Mouse (Mus musculus) kidney, adult 8-10 months (tissue): ENCODE measurements at regions not wholly inside any gene's neighbourhood (a gene's known extent, or its start where the extent isn't known, plus 50 kb on each side); places are given as distances from the start of the nearest gene placed in this dataset.
A peak's percentile ranks its signal among the peaks of the same experiment; 100 is the strongest.

Experiments used
- DNase-seq, 2 experiments: peaks; one replicate each; pipeline ENCODE4 v3.0.0; 2022

DNA sequence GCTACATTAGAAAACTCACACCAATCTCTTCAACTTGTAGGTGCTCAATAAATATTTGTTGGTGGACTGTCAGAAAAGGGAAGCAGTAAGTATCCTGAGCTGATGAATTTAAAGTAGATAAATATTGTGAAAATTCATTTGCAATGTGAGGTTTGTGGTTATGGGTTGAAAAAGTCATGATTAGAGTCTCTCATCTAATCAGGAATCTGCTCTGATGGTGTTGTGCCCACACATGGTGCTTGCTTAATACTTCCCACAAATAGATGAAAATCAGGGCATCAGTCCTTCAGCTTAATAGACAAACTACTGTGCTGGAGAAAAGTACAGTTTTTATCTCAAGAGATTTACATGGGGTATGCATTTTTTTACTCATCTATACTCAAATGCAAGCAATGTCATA, 59.9 kb downstream of the S1pr1 start:
- DNase-seq: no peak

- DNase-seq: no peak
Observed at GRCm38 (mm10) chr3:115652236-115652635, 62.6 kb downstream of the S1pr1 start.

GRCm38 (mm10) chr3:115649338-115650117, 65.3 kb downstream of the S1pr1 start:
- no peak for DNase-seq

DNA sequence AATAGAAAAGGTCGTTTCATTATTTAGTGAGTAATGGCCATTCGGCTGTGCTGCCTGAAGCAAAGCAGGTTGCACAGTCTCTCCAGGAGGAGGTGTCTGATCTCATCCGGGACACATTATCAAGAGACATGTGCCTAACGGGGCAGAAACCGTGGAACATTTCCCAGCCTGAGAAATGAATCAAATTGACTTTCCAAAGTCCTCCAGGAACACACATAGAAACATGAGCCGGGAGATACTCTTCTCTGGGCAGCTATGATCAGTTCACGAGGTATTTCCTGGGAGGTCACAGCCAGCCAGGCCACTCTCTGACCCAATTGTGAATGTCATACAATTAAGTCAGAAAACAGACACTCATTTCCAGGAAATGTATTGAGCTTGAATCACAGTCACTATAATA, 67.9 kb downstream of the S1pr1 start:
- DNase-seq: peak in 1 of 2 experiments; percentile 3

DNA sequence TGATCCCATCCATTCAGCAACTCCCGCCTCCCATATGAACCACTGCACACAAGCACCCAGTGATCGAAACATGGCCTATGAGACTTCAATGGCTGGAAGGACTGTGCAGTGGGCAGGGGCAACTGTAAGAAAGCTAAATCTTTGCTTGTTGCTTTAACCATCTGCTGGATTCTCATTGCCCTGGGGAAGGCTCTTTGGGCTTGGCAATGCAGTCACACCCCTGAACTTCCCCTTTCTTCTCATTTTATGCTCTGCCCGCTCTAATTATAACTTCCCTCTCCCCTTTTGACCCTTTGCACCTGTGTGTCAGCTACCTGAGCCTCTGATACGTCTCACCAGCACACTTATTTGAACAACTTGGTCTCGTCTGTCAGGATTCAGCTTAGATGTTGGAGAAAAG, 70.6 kb downstream of the S1pr1 start:
- no peak for DNase-seq

GRCm38 (mm10) chr3:115642846-115643260, 72.0 kb downstream of the S1pr1 start:
- peak; percentile 43 to 71 for DNase-seq

GRCm38 (mm10) chr3:115642001-115642845, 72.6 kb downstream of the S1pr1 start:
- no peak for DNase-seq

GRCm38 (mm10) chr3:115641411-115641810, 73.5 kb downstream of the S1pr1 start:
- DNase-seq: peak; percentile 23 to 27

- peak; percentile 38 to 42 for DNase-seq
Observed at GRCm38 (mm10) chr3:115635487-115635886, 79.4 kb downstream of the S1pr1 start.

DNA sequence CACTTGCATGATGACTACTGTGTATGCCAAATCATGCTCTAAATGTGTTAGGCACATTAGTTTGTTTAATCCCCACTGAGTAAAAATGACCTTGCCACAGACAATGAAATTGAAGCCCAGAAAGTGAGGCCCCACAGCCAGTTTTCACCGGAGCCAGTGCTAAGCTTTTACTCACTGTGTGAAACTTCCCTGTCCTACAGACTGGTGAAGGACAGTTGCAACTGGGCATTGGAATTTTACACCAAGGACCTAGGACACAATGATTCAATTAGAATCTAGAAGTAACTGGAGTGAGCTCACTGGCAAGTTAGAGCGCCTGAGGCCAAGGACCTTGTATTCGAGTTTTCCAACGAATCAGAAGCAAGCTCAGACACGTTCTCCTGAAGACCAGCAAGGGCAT, 79.8 kb downstream of the S1pr1 start:
- no peak for DNase-seq

DNA sequence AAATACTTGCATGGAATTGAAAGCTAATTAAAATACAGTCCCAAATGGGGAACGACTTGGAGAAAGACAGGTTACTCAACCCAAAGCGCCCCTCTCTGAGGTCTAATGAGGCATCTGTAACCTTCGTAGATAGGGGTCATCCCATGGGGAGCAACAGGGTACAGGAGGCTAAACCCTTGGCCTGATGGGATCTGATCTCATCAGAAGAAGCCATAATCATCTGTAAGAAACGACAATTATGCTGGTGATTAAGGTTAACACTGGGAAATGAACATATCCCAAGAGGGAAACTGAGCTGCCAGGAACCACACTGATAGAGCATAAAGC, 82.5 kb downstream of the S1pr1 start:
- DNase-seq: no peak

GRCm38 (mm10) chr3:115631573-115632416, 83.1 kb downstream of the S1pr1 start:
- DNase-seq: no peak

DNA sequence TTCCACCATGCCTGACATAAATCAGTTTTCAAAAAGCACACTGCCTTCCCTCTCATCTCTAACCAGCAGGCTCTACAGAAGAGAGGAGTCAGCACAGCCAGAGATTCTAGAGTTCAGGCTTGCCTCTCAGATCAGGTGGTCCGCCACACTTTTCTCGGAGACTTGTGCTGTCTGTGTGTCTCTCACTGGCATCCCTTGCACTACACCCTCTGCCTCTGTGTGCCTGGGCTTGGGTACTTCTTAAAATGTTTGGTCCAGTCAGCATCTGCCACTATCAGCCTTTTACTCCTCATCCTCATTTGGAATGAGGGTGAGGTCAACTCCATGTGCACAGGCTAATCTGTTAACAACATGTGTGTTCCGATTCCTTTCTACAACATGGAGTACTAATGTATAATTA, 92.0 kb downstream of the S1pr1 start:
- no peak for DNase-seq

- no peak for DNase-seq
Observed at GRCm38 (mm10) chr3:115622300-115622699, 92.6 kb downstream of the S1pr1 start.

DNA sequence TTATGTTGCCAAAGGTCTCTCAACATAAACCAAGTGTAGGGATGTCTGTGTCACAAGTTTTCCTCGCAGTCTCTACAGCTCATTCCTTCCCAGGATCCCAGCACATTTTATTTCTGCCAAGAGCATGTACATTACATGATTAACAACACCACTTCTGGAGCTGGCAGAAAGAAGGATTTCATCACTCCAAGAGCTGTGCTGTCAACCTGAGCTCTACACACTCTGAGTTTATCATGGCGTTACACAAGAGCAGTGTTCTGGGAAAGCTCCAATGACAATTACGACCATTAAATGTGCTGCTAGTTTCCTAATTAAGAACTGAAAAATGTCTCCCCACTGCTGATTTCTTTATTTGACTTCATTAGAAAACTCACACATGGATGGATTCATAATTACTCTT, 94.9 kb downstream of the S1pr1 start:
- DNase-seq: no peak

DNA sequence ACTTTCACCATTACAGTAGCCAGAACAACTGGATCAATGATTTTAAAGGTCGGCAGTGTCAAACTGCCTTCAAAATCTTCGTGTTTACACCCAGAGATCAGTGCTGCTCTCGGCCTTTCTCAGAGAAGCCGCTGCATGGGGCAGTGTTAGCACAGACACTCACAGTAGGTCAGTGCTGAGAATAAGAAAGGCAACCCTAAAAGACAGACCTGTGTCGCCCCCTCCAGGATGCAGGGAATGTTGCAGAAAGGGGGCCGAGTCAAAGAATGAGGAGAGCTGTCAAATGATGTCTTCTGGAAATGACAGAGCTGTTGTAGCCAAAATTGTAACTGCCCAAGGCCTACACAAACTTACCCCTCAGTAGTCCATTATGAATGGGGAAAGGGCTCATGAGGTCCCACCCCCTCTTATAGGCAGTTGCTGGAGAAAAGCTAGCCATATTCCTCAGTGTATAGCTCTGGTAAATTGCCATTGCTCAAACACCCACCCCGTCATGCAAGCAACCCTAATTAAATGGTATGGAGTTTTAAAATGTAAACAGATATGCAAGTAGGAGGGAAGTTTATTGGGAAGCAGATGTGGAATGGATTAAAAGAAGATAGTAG, 98.8 kb downstream of the S1pr1 start:
- DNase-seq: no peak

GRCm38 (mm10) chr3:115612859-115613258, 102.0 kb downstream of the S1pr1 start:
- no peak for DNase-seq

- no peak for DNase-seq
Observed at GRCm38 (mm10) chr3:115608087-115608486, 106.8 kb downstream of the S1pr1 start.

DNA sequence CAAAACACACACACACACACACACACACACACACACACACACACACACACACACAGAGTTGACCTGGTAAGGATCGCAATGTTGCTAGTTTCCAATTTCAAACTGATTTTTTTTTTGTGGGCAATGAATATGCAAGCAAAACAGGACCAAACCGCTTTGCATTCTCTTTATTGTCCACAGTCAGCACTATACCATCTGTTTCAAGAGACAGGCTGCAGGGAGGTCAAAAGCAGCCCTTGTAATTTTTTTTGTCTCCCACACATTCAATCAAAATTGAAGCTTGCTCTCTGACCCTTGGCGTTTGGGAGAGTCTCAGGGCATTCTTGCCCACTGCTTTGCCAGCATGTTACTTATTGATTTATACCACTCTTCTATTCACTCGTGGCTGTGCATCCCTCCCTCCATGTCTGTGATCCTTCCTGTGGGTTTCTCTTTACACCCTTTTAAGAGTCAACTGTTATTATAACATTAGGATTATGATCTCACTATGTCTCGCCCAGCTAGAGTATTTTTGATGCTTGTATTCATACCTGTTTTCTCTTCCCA, 110.1 kb downstream of the S1pr1 start:
- DNase-seq: no peak

- no peak for DNase-seq
Observed at GRCm38 (mm10) chr3:115604267-115604666, 110.6 kb downstream of the S1pr1 start.

DNA sequence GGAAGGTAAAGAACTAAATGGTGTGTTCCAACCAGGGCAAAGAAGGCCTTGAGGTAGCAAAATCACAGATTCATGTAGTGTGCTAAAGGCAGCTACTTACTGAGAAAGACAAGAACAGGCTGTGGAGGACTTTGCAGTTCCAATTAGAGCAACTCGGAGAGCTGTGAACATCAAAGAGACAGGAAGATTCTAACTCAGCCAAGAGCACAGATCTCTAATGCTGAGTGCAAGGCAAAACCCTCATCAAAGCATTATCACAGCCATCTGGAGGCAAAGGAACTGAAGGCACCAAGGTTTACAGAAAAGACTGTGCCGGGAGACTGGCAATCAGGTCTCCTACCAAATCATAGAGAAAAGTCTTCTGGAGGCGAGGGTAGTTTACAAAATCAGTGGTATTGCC, 111.1 kb downstream of the S1pr1 start:
- no peak for DNase-seq

DNA sequence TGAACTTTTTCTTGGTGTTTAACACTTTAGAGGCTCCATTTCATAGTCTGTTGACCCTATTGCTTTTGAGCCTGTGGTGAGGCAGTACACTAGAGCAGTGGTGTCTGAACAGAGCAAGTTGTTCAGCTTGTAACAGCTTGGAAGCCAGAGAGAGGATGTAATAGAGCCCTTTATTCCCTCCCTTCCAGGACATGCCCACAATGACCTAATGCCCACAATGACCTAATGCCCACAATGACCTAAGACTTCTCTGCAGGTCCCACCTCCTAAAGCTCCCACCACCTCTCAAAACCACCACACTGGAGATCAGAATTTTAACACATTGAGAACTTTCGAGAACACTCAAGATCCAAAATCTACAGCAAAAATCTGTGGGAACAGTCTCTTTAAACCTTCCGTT, 115.6 kb downstream of the S1pr1 start:
- no peak for DNase-seq

DNA sequence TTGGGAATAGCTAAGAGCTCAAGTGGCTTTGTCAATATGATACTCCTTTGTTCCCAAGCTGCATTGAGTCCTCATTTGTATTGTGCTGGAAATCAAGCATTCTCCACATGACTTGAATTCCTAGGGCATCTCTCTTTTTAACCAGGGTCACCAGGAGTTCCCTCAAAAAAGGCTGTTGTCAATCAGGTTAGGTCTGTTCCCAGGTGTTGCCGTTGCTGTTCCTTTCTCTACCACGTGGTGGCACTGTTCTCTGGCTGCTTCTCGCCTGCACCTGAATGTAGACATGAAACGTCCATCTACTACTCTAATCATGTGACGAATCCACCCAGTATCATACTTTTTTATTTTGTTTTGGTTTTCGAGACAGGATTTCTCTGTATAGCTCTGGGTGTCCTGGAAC, 118.3 kb downstream of the S1pr1 start:
- peak; percentile 41 to 76 for DNase-seq
